Mouse (Mus musculus) intestine, embryonic 15.5 days (tissue): ENCODE results near the gene Fchsd2. TPM values are rescaled to one million over a fixed set of nuclear protein-coding genes. Genes with fewer than 3 reads are reported as not detected.
A peak's percentile ranks its signal among the peaks of the same experiment; 100 is the strongest.

Source experiments
- ATAC-seq: fragments of 200-750 bp; cut with Nextera tagmentation; 2 replicates; pipeline ENCODE4 v1.8.0; 2017; ENCODE audit warnings: moderate TSS enrichment, moderate library complexity
- H3K27ac ChIP-seq: fragments of 300-500 bp; sonication (generic); 2 replicates; pipeline ENCODE4 v1.5.1; 2015; ENCODE audit warnings: mild to moderate bottlenecking, inconsistent platforms
- H3K27me3 ChIP-seq: fragments of 300-500 bp; sonication (generic); replicated peaks from 2 replicates; pipeline ENCODE4 v1.6.1; 2015; ENCODE audit warnings: inconsistent platforms
- H3K36me3 ChIP-seq: fragments of 300-500 bp; sonication (generic); 2 replicates; pipeline ENCODE4 v1.6.1; 2015; ENCODE audit warnings: inconsistent platforms
- H3K4me1 ChIP-seq: fragments of 300-500 bp; sonication (generic); replicated peaks from 2 replicates; pipeline ENCODE4 v1.6.1; 2015; ENCODE audit warnings: inconsistent platforms
- H3K4me2 ChIP-seq: fragments of 300-500 bp; sonication (generic); replicated peaks from 2 replicates; pipeline ENCODE4 v1.6.1; 2015; ENCODE audit warnings: mild to moderate bottlenecking, inconsistent platforms
- H3K4me3 ChIP-seq: fragments of 300-500 bp; sonication (generic); replicated peaks from 2 replicates; pipeline ENCODE4 v1.5.1; 2015; ENCODE audit warnings: inconsistent platforms
- H3K9ac ChIP-seq: fragments of 300-500 bp; sonication (generic); 2 replicates; pipeline ENCODE4 v1.6.1; 2015; ENCODE audit warnings: inconsistent platforms
- H3K9me3 ChIP-seq: fragments of 300-500 bp; sonication (generic); 2 replicates; pipeline ENCODE4 v1.6.1; 2016; ENCODE audit warnings: inconsistent platforms
- WGBS: fragments of 180-500 bp; shearing (Covaris S2); methylation state at CpG from one replicate; pipeline ENCODE4 v1.1.7; 2015; 5-methylcytosine and 5-hydroxymethylcytosine counted together
- polyA plus RNA-seq: library from polyadenylated mRNA; unstranded; fragments of >200 nt; fragmentation: Nextera tagmentation; extraction: Ambion mirVana; gene quantifications from 2 replicates; pipeline ENCODE4 v1.2.1, GENCODE M21; 2015

Fchsd2 gene
- polyA plus RNA-seq, 1 experiment from 2014 or later = 20.3 TPM

GRCm38 (mm10) chr7:101107073-101107810 lies 14.6 kb downstream of the Fchsd2 start:
- peak overlapping the region; percentile 99 for H3K27ac ChIP-seq
- H3K36me3 ChIP-seq = no peaks in the 10 kb centered on the region; the same call in 1 of the 2 replicates
- H3K4me1 ChIP-seq = peaks cover 8% of the 10 kb centered on the region
- peak overlapping the region; percentile 72 for H3K4me2 ChIP-seq
- H3K4me3 ChIP-seq = peak overlapping the region; percentile 92
- 29% methylated on average over 5 of the region's 5 CpGs for WGBS
- H3K27me3 ChIP-seq = no peaks in the 10 kb centered on the region
- no peak overlapping the region for H3K9ac ChIP-seq
- no peaks in the 10 kb centered on the region for H3K9me3 ChIP-seq
- no peak for ATAC-seq

- H3K9ac ChIP-seq = peak overlapping the region; percentile 88
- H3K36me3 ChIP-seq = no peaks in the 10 kb centered on the region; the same call in 1 of the 2 replicates
- peak overlapping the region; percentile 99 for H3K27ac ChIP-seq
- peak overlapping the region; percentile 92 for H3K4me3 ChIP-seq
- H3K27me3 ChIP-seq = no peaks in the 10 kb centered on the region
- peaks cover 8% of the 10 kb centered on the region for H3K4me1 ChIP-seq
- peak overlapping the region; percentile 72 for H3K4me2 ChIP-seq
- ATAC-seq = peak; percentile 94
- under 1% methylated on average over 67 of the region's 75 CpGs for WGBS
- H3K9me3 ChIP-seq = no peaks in the 10 kb centered on the region
These were observed 15.4 kb downstream of the Fchsd2 start for GRCm38 (mm10) chr7:101107968-101108652.

- Histone ChIP-seq H3K27me3 (no peaks in the 10 kb centered on the region), H3K4me2 (peak overlapping the region; percentile 72), H3K4me3 (peak overlapping the region; percentile 92), H3K9ac (peak overlapping the region; percentile 88), H3K36me3 (no peaks in the 10 kb centered on the region; the same call in 1 of the 2 replicates), H3K27ac (peak overlapping the region; percentile 99), H3K9me3 (no peaks in the 10 kb centered on the region), H3K4me1 (peaks cover 8% of the 10 kb centered on the region)
- 1% methylated on average over 19 of the region's 35 CpGs for WGBS
- ATAC-seq = peak; percentile 86
These were observed 16.0 kb downstream of the Fchsd2 start for GRCm38 (mm10) chr7:101108653-101109005.

- under 1% methylated on average over 47 of the region's 47 CpGs for WGBS
- Histone ChIP-seq H3K9ac (peak overlapping the region; percentile 88), H3K9me3 (no peaks in the 10 kb centered on the region), H3K4me1 (peaks cover 8% of the 10 kb centered on the region), H3K27ac (peak overlapping the region; percentile 99), H3K4me2 (peak overlapping the region; percentile 72), H3K36me3 (no peaks in the 10 kb centered on the region; the same call in 1 of the 2 replicates), H3K27me3 (no peaks in the 10 kb centered on the region), H3K4me3 (peak overlapping the region; percentile 92)
- peak; percentile 24 for ATAC-seq
These were observed 16.6 kb downstream of the Fchsd2 start for GRCm38 (mm10) chr7:101109006-101109855.

- no peak for ATAC-seq
- 8% methylated on average over 8 of the region's 8 CpGs for whole genome bisulfite sequencing
- peaks cover 8% of the 10 kb centered on the region for H3K4me1 ChIP-seq
- no peaks in the 10 kb centered on the region for H3K27me3 ChIP-seq
- H3K36me3 ChIP-seq = no peaks in the 10 kb centered on the region; the same call in 1 of the 2 replicates
- peak overlapping the region; percentile 99 for H3K27ac ChIP-seq
- peak overlapping the region; percentile 88 for H3K9ac ChIP-seq
- H3K4me2 ChIP-seq = peak overlapping the region; percentile 72
- peak overlapping the region; percentile 92 for H3K4me3 ChIP-seq
- no peaks in the 10 kb centered on the region for H3K9me3 ChIP-seq
These were observed 17.2 kb downstream of the Fchsd2 start for GRCm38 (mm10) chr7:101109856-101110350.

- no peak overlapping the region for H3K4me2 ChIP-seq
- no peak overlapping the region for H3K27ac ChIP-seq
- no peak overlapping the region for H3K4me3 ChIP-seq
- no peaks in the 10 kb centered on the region; the same call in 1 of the 2 replicates for H3K36me3 ChIP-seq
- no peak overlapping the region for H3K9ac ChIP-seq
- H3K9me3 ChIP-seq = no peaks in the 10 kb centered on the region
- H3K27me3 ChIP-seq = no peaks in the 10 kb centered on the region
- ATAC-seq = no peak
- WGBS = 72% methylated on average over 3 of the region's 3 CpGs
- no peaks in the 10 kb centered on the region for H3K4me1 ChIP-seq
These were observed 20.7 kb downstream of the Fchsd2 start for GRCm38 (mm10) chr7:101113410-101113809.

- Histone ChIP-seq H3K4me2 (no peak overlapping the region), H3K9ac (no peak overlapping the region), H3K27ac (no peak overlapping the region), H3K4me3 (no peak overlapping the region), H3K4me1 (no peaks in the 10 kb centered on the region), H3K27me3 (no peaks in the 10 kb centered on the region), H3K9me3 (no peaks in the 10 kb centered on the region), H3K36me3 (no peaks in the 10 kb centered on the region; the same call in 1 of the 2 replicates)
- WGBS = 97% methylated on average over 1 of the region's 1 CpGs
- no peak for ATAC-seq
These were observed 21.7 kb downstream of the Fchsd2 start for GRCm38 (mm10) chr7:101114328-101114727.

- Histone ChIP-seq H3K27me3 (no peaks in the 10 kb centered on the region), H3K9me3 (no peaks in the 10 kb centered on the region), H3K27ac (no peak overlapping the region), H3K4me2 (no peak overlapping the region), H3K36me3 (no peaks in the 10 kb centered on the region), H3K9ac (no peak overlapping the region), H3K4me1 (0 out of 2 replicates have a peak, but pooled peaks cover 2% of the 10 kb centered on the region), H3K4me3 (no peak overlapping the region)
- 72% methylated on average over 7 of the region's 7 CpGs for WGBS
- ATAC-seq = no peak
These were observed 26.7 kb downstream of the Fchsd2 start for GRCm38 (mm10) chr7:101119391-101119790.

GRCm38 (mm10) chr7:101123579-101124347 lies 31.1 kb downstream of the Fchsd2 start:
- no peak for ATAC-seq
- Histone ChIP-seq H3K4me3 (no peak overlapping the region), H3K36me3 (no peaks in the 10 kb centered on the region), H3K9ac (no peak overlapping the region), H3K4me1 (0 out of 2 replicates have a peak, but pooled peaks cover 6% of the 10 kb centered on the region), H3K27ac (no peak overlapping the region), H3K4me2 (no peak overlapping the region), H3K9me3 (no peaks in the 10 kb centered on the region), H3K27me3 (no peaks in the 10 kb centered on the region)
- WGBS = 73% methylated on average over 6 of the region's 6 CpGs

- no peak for ATAC-seq
- no peak overlapping the region for H3K27ac ChIP-seq
- no peaks in the 10 kb centered on the region for H3K36me3 ChIP-seq
- peaks cover 8% of the 10 kb centered on the region; the same call in 1 of the 2 replicates for H3K4me1 ChIP-seq
- no peak overlapping the region for H3K4me2 ChIP-seq
- 67% methylated on average over 3 of the region's 3 CpGs for WGBS
- H3K9ac ChIP-seq = no peak overlapping the region
- H3K4me3 ChIP-seq = no peak overlapping the region
- H3K9me3 ChIP-seq = no peaks in the 10 kb centered on the region
- no peaks in the 10 kb centered on the region for H3K27me3 ChIP-seq
These were observed 35.1 kb downstream of the Fchsd2 start for GRCm38 (mm10) chr7:101127737-101128136.

GRCm38 (mm10) chr7:101128536-101128935 lies 35.9 kb downstream of the Fchsd2 start:
- WGBS = 72% methylated on average over 4 of the region's 4 CpGs
- H3K27ac ChIP-seq = no peak overlapping the region
- H3K4me1 ChIP-seq = peaks cover 8% of the 10 kb centered on the region; the same call in 1 of the 2 replicates
- H3K4me3 ChIP-seq = no peak overlapping the region
- no peaks in the 10 kb centered on the region for H3K27me3 ChIP-seq
- H3K4me2 ChIP-seq = no peak overlapping the region
- H3K9ac ChIP-seq = no peak overlapping the region
- H3K36me3 ChIP-seq = no peaks in the 10 kb centered on the region
- no peaks in the 10 kb centered on the region for H3K9me3 ChIP-seq
- no peak for ATAC-seq
